In genomic region chr2:92544364-92545151, GRCm38 (mm10) we compare ENCODE assay signal across 8 mouse cellular contexts. TPM values are rescaled to one million over a fixed set of nuclear protein-coding genes. Genes with fewer than 3 reads are reported as not detected.
DNase-seq lines count a peak whose midpoint lies in the region; ATAC-seq lines count a peak whose summit lies in the region.

No protein-coding gene starts in this region.

- H3K36me3 ChIP-seq in heart, embryonic 16.5 days (ENCODE audit: control insufficient read depth, insufficient read depth): no peaks in the 10 kb centered on the region
- no peaks in the 10 kb centered on the region for H3K36me3 ChIP-seq in hindbrain, embryonic 16.5 days (ENCODE audit: control insufficient read depth, insufficient read depth, low read length)

- H3K4me1 ChIP-seq in heart, embryonic 16.5 days (ENCODE audit: control insufficient read depth, insufficient read depth, low read length): no peaks in the 10 kb centered on the region
- peaks cover 13% of the 10 kb centered on the region for H3K4me1 ChIP-seq in hindbrain, embryonic 16.5 days (ENCODE audit: control insufficient read depth, insufficient read depth, low read depth, low read length)

- no peak overlapping the region for H3K27ac ChIP-seq in heart, embryonic 16.5 days (ENCODE audit: low read length)
- no peak overlapping the region for H3K27ac ChIP-seq in hindbrain, embryonic 16.5 days (ENCODE audit: low read depth, low read length)

- H3K4me2 ChIP-seq in heart, embryonic 16.5 days (ENCODE audit: low read depth, low read length): no peak overlapping the region
- peak overlapping the region; percentile 23 for H3K4me2 ChIP-seq in hindbrain, embryonic 16.5 days (ENCODE audit: low read length)

- intact Hi-C loops in left cerebral cortex, postnatal 36 days (cut with DNase I): loop anchor here (5.0 kb wide), 1 partner anchor 48 kb away; no protein-coding TSS in a partner anchor

- 0 out of 2 replicates have a peak, but pooled peaks have one; percentile 32 for ATAC-seq in heart, embryonic 16.5 days (replicated peaks; ENCODE audit: extremely low read depth, insufficient read depth, low FRiP score)
- ATAC-seq in hindbrain, embryonic 16.5 days: peak; percentile 90
- no peak for ATAC-seq in erythroblast, adult 5-6 weeks (replicated peaks; ENCODE audit: low FRiP score, poor library complexity, severe bottlenecking)

- DNase-seq in heart, adult 9 months (ENCODE audit: low spot score in 2 of 2): no peak
- peak; percentile 43 for DNase-seq in A20 (ENCODE audit: low read depth, low spot score)
- DNase-seq in embryo, embryonic 10.5 days (ENCODE audit: low spot score): peak; percentile 56
- DNase-seq in layer of hippocampus, adult 11-12 months (ENCODE audit: low spot score): no peak
- DNase-seq in left cerebral cortex, postnatal 36 days (ENCODE audit: low spot score in 2 of 2): no peak

- H3K9me3 ChIP-seq in heart, embryonic 16.5 days (replicated peaks; ENCODE audit: control insufficient read depth, low read length): no peaks in the 10 kb centered on the region
- H3K9me3 ChIP-seq in hindbrain, embryonic 16.5 days (ENCODE audit: control insufficient read depth, low read length): no peaks in the 10 kb centered on the region

- H3K9ac ChIP-seq in heart, embryonic 16.5 days (ENCODE audit: low read length): no peak overlapping the region
- no peak overlapping the region for H3K9ac ChIP-seq in hindbrain, embryonic 16.5 days (ENCODE audit: low read depth, low read length)

- 13% methylated on average over 15 of the region's 15 CpGs for WGBS in heart, embryonic 16.5 days
- WGBS in hindbrain, embryonic 16.5 days: 12% methylated on average over 15 of the region's 15 CpGs

- H3K27me3 ChIP-seq in heart, embryonic 16.5 days (ENCODE audit: control insufficient read depth, insufficient read depth, low read length): no peaks in the 10 kb centered on the region
- no peaks in the 10 kb centered on the region for H3K27me3 ChIP-seq in hindbrain, embryonic 16.5 days (replicated peaks; ENCODE audit: control insufficient read depth, insufficient read depth, low read length)

- no peak overlapping the region for H3K4me3 ChIP-seq in heart, embryonic 16.5 days (ENCODE audit: low read length)
- H3K4me3 ChIP-seq in hindbrain, embryonic 16.5 days (ENCODE audit: low read length): no peak overlapping the region

RNA-seq across cellular contexts. Expression of gene Chst1, which starts 54.9 kb away (rescaled TPM):
- 2.5 and 2.6 TPM in 2 replicates for polyA plus RNA-seq in heart, embryonic 16.5 days (2015; fragmentation: Nextera tagmentation; extraction: Ambion mirVana)
- 31.9 and 33.2 TPM in 2 replicates for polyA plus RNA-seq in hindbrain, embryonic 16.5 days (2015; fragmentation: Nextera tagmentation; extraction: Ambion mirVana)
- total RNA-seq in erythroblast, adult 5-6 weeks (2015; ENCODE audit: low replicate concordance): 0.63 TPM in 1 of 2 replicates, not detected in the other
- total RNA-seq in erythroblast, adult 5-6 weeks (2017; ENCODE audit: low replicate concordance): 0.17 TPM in 1 of 2 replicates, not detected in the other
- 100 to 1,000 TPM; 247 to 264 TPM for total RNA-seq in left cerebral cortex, postnatal 36 days (2021)

Comparison
In these comparisons a context has a peak if more than half of its experiments do, and no peak if none do; other contexts are left out.
1. DNase-seq: peak in A20 (single experiment) and embryo, embryonic 10.5 days (single experiment); none in heart, adult 9 months (0 of 2), layer of hippocampus, adult 11-12 months (single experiment) and left cerebral cortex, postnatal 36 days (0 of 2).
2. RNA of gene Chst1, which starts 54.9 kb away (total RNA-seq): 247 to 264 TPM in left cerebral cortex, postnatal 36 days; 0.17 to 0.63 TPM in erythroblast, adult 5-6 weeks; every median in the first group is over 100 times any median in the second.